Mouse (Mus musculus) embryonic fibroblast, embryonic 13.5 days (primary cell): ENCODE data around the gene Eif2s3x. TPM values are rescaled to one million over a fixed set of nuclear protein-coding genes. Genes with fewer than 3 reads are reported as not detected.
"Not testable (repeated sequence)": the region's sequence is repeated elsewhere in the genome, so short reads cannot be mapped to it uniquely, and the experiment has no call there.

ENCODE experiments used
- H3K27ac ChIP-seq: 2 replicates; pipeline ENCODE4 v1.5.1; 2012; ENCODE audit warnings: low read length, control low read depth, inconsistent platforms; ENCODE audit not compliant: insufficient read depth
- H3K4me1 ChIP-seq: 2 replicates; pipeline ENCODE4 v1.6.1; 2011; ENCODE audit warnings: low read length; ENCODE audit not compliant: control insufficient read depth, insufficient read depth
- H3K4me3 ChIP-seq: 2 replicates; pipeline ENCODE4 v1.5.1; 2011; ENCODE audit warnings: mild to moderate bottlenecking, control low read depth, low read length; ENCODE audit not compliant: insufficient read depth
- CTCF ChIP-seq: IDR thresholded peaks from 2 replicates; pipeline ENCODE4 v1.5.1; 2011; ENCODE audit warnings: mild to moderate bottlenecking, control low read depth, low read length, moderate library complexity, borderline replicate concordance; ENCODE audit not compliant: insufficient read depth
- POLR2A ChIP-seq: IDR thresholded peaks from 2 replicates; pipeline ENCODE4 v1.6.1; 2011; ENCODE audit warnings: low read depth, mild to moderate bottlenecking, control low read depth, low read length, moderate library complexity
- polyA plus RNA-seq: library from polyadenylated mRNA; stranded (reverse); fragments of >200 nt; gene quantifications from 2 replicates; pipeline ENCODE4 v1.2.4, GENCODE M21; 2011; ENCODE audit warnings: low read depth; ENCODE audit not compliant: missing spikeins, insufficient read length

Gene Eif2s3x
- 147 and 151 TPM in 2 replicates for polyA plus RNA-seq

- Histone ChIP-seq H3K4me1 (peaks cover 2% of the 10 kb centered on the region; the same call in 1 of the 2 replicates), H3K27ac (peak within 1 kb of the TSS; percentile 82), H3K4me3 (peak within 1 kb of the TSS; percentile 83)
- TF ChIP-seq POLR2A: peak; percentile 76
- TF ChIP-seq CTCF: peak; percentile 55; the same call in 1 of the 2 replicates
Observed at GRCm38 (mm10) chrX:94212597-94213321, at the start of gene Eif2s3x. TSS of gene Eif2s3x (minus strand) at chrX:94212862.

GRCm38 (mm10) chrX:94235601-94236000 is 22.9 kb upstream of the Eif2s3x start:
- TF ChIP-seq POLR2A (no peak), CTCF (no peak)
- H3K4me3 ChIP-seq: peak overlapping the region; percentile 74
- peaks cover 2% of the 10 kb centered on the region; the same call in 1 of the 2 replicates for H3K4me1 ChIP-seq
- H3K27ac ChIP-seq: no peak overlapping the region

GRCm38 (mm10) chrX:94235190-94235555 is 22.5 kb upstream of the Eif2s3x start:
- peaks cover 2% of the 10 kb centered on the region; the same call in 1 of the 2 replicates for H3K4me1 ChIP-seq
- no peak for TF ChIP-seq POLR2A
- TF ChIP-seq CTCF: no peak
- H3K4me3 ChIP-seq: peak overlapping the region; percentile 74
- peak overlapping the region; percentile 21; the same call in 1 of the 2 replicates for H3K27ac ChIP-seq

GRCm38 (mm10) chrX:94234532-94235189 is 22.0 kb upstream of the Eif2s3x start, which contains the start of gene Klhl15:
TSS of gene Klhl15 (plus strand) at chrX:94234599.
- Histone ChIP-seq H3K4me1 (peaks cover 2% of the 10 kb centered on the region; the same call in 1 of the 2 replicates), H3K27ac (peak within 1 kb of the TSS; percentile 45), H3K4me3 (peak within 1 kb of the TSS; percentile 74)
- TF ChIP-seq CTCF (no peak), POLR2A (peak; percentile 74)

- Histone ChIP-seq H3K27ac (no peak overlapping the region; the same call in 1 of the 2 replicates), H3K4me3 (peak overlapping the region; percentile 74), H3K4me1 (peaks cover 2% of the 10 kb centered on the region; the same call in 1 of the 2 replicates)
- TF ChIP-seq POLR2A: no peak
- TF ChIP-seq CTCF: no peak
Observed at GRCm38 (mm10) chrX:94233936-94234531, 21.4 kb upstream of the Eif2s3x start.

- no peak for TF ChIP-seq CTCF
- TF ChIP-seq POLR2A: no peak
- H3K4me3 ChIP-seq: no peak overlapping the region
- peaks cover 2% of the 10 kb centered on the region; the same call in 1 of the 2 replicates for H3K4me1 ChIP-seq
- H3K27ac ChIP-seq: no peak overlapping the region
Observed at GRCm38 (mm10) chrX:94233432-94233831, 20.8 kb upstream of the Eif2s3x start.

GRCm38 (mm10) chrX:94213384-94213783 is 722 bp upstream of the Eif2s3x start:
- no peak for TF ChIP-seq CTCF
- TF ChIP-seq POLR2A: no peak
- Histone ChIP-seq H3K4me3 (peak overlapping the region; percentile 49), H3K27ac (peak overlapping the region; percentile 41), H3K4me1 (peaks cover 2% of the 10 kb centered on the region; the same call in 1 of the 2 replicates)

GRCm38 (mm10) chrX:94212264-94212596 is 432 bp downstream of the Eif2s3x start:
- TF ChIP-seq CTCF (no peak), POLR2A (no peak; the same call in 1 of the 2 replicates)
- peaks cover 2% of the 10 kb centered on the region; the same call in 1 of the 2 replicates for H3K4me1 ChIP-seq
- H3K27ac ChIP-seq: peak overlapping the region; percentile 77
- H3K4me3 ChIP-seq: peak overlapping the region; percentile 83

GRCm38 (mm10) chrX:94197789-94198188 is 14.9 kb downstream of the Eif2s3x start:
- TF ChIP-seq CTCF: peak; percentile 21; the same call in 1 of the 2 replicates
- no peak for TF ChIP-seq POLR2A
- Histone ChIP-seq H3K27ac (no peak overlapping the region), H3K4me3 (no peak overlapping the region), H3K4me1 (no peaks in the 10 kb centered on the region)

- H3K4me1 ChIP-seq, H3K4me3 ChIP-seq, H3K27ac ChIP-seq: not testable (repeated sequence)
Observed at GRCm38 (mm10) chrX:94193901-94194300, 18.8 kb downstream of the Eif2s3x start.
